Mouse (Mus musculus) layer of hippocampus, adult 2 months (tissue): ENCODE results near the gene Kcnq1. TPM values are rescaled to one million over a fixed set of nuclear protein-coding genes. Genes with fewer than 3 reads are reported as not detected.

Experiments used
- DNase-seq, 2 experiments: peaks; one replicate each; pipeline ENCODE4 v3.0.0; 2022; ENCODE audit warnings: low spot score in 2 of 2
- H3K27ac ChIP-seq: fragments of 200-600 bp; 2 replicates; pipeline ENCODE4 v1.8.1; 2022
- H3K4me3 ChIP-seq: fragments of 200-600 bp; 2 replicates; pipeline ENCODE4 v1.8.1; 2022; ENCODE audit warnings: mild to moderate bottlenecking
- CTCF ChIP-seq: fragments of 200-600 bp; conservative IDR thresholded peaks from 2 replicates; pipeline ENCODE4 v1.8.1; 2022; ENCODE audit warnings: antibody characterized with exemption, mild to moderate bottlenecking, moderate library complexity
- total RNA-seq, 2 experiments: library from RNA; stranded (reverse); gene quantifications; 2 replicates each; pipeline ENCODE4 v1.2.3; 2021

Kcnq1 gene
- total RNA-seq, 2 experiments from 2014 or later: 0.29 to 0.97 TPM

DNA sequence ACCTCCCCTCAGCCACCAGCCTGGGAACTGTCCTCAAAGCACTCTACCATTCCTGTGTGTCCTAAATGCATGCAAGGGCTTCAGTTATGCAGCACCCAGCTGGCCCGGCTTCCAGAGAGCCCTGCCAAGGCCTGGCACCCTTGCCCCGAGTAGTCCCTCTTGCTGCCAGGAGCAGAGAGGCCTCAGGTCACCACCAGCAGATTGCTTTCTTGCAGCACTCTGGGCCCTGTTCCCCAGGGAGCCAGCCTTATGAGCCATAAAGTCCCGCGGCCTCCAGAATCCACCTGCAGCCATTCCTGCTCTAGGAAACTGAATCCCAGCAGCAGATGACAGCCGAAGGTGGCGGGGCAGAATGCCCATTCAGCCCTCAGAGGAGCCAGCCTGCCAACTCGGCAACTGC lies 327.2 kb downstream of the Kcnq1 start:
- Histone ChIP-seq H3K4me3 (no peak overlapping the region), H3K27ac (no peak overlapping the region)
- no peak for TF ChIP-seq CTCF
- no peak for DNase-seq

DNA sequence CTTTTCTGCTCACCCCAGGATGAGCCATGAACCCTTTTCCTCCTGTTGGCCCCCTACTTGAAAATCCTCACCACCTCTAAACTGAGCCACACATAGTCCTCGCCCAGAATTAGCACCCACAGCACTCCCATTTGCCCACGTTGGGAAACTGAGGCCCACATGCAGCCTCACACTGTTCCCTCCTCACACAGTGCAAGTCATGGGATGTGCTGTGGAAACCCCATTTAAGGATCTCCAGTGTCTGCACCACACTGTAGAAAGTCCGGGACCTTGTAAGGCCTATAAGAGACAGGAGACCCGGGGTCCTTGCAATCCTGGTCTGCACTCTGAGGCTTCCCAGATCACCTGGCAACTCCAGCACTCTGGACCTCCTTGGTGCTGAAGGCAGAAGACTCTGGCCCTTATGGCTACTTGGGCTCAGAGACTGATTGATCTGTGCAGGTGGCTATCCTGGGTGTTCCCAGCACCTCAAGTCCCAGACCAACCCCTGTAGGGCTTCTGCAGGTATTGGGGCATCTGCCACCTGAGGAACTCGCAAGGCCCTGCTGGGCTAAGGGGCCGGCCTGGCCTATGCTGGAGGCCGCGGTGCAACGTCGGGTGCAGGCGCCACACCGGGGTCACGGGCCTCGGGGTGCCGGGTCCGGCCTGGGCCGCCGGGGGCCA lies 331.2 kb downstream of the Kcnq1 start:
- no peak for TF ChIP-seq CTCF
- H3K27ac ChIP-seq: no peak overlapping the region
- peak overlapping the region; percentile 56 for H3K4me3 ChIP-seq
- no peak for DNase-seq

DNA sequence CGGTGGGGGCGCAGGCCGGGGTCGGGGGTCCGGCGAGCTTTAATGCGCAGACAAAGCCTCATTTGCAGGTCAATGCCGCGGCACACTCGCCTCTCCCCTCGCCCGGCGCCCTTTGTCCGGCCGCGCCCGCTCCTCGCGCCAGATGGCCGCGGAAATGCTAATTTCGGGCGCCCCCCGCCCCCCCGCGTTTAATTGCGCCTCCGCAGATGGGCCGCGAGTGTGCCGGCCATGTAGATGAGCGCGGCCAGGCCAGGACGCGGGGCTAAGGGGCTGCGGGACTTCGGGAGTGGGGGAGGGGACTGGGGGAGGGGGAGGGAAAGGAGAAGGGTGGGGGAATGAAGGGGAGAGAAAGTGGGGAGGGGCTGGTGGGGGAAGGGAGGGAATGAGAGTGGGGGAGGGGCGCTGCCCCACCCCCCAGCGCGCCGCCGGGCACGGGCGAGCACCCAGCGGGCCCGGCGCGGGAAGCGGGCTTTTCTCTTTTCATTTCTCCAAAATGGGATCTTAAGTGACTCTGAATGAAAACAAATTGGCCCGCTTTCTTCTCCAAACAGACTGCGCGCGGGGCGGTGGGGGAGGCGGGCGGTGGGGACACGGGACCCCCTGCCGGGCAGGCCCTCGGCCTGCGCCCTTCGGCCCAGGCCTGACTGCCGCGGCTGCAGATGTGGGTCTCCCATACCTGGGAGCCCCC lies 331.9 kb downstream of the Kcnq1 start:
- Histone ChIP-seq H3K4me3 (peak overlapping the region; percentile 56), H3K27ac (no peak overlapping the region)
- TF ChIP-seq CTCF: no peak
- DNase-seq: no peak

DNA sequence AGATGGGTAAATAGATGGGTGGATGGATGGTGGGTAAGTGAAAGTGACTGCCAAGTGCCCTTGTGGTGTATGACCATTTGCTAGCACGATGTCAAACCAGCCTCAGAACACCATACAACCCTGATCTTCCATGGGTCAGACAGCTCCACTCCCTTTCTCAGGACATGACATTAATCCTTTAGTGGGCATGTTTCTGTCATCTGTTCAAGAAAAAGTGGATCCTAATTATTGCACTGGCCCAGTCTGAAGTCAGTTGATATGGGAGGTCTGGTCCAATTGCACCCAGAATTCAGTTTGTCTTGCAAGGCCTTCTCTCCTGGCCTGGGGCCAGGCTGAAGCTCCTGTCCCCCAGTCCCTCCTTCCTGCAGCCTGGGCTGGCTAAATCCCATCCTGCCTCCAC lies 332.8 kb downstream of the Kcnq1 start:
- DNase-seq: no peak
- no peak for TF ChIP-seq CTCF
- H3K27ac ChIP-seq: no peak overlapping the region
- no peak overlapping the region for H3K4me3 ChIP-seq

DNA sequence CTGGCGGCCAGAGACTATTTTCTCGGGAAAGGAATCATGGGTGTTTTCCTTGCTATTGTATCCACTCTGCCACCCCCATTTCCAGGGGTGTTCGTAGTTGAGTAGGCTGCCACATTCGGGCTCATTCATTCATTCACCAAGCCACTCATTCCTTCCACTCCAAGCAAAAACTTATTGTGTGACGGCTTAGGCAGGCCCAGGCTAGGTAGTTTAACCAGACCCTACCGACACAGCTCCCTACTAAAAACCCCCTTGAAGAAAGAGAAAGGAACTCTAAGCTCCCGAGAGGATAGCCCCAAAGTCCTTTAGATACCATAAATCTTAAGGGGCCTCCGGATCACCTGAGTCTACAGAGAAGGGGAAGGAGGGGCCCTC lies 338.4 kb downstream of the Kcnq1 start:
- DNase-seq: no peak
- no peak for TF ChIP-seq CTCF
- H3K4me3 ChIP-seq: no peak overlapping the region
- no peak overlapping the region for H3K27ac ChIP-seq

DNA sequence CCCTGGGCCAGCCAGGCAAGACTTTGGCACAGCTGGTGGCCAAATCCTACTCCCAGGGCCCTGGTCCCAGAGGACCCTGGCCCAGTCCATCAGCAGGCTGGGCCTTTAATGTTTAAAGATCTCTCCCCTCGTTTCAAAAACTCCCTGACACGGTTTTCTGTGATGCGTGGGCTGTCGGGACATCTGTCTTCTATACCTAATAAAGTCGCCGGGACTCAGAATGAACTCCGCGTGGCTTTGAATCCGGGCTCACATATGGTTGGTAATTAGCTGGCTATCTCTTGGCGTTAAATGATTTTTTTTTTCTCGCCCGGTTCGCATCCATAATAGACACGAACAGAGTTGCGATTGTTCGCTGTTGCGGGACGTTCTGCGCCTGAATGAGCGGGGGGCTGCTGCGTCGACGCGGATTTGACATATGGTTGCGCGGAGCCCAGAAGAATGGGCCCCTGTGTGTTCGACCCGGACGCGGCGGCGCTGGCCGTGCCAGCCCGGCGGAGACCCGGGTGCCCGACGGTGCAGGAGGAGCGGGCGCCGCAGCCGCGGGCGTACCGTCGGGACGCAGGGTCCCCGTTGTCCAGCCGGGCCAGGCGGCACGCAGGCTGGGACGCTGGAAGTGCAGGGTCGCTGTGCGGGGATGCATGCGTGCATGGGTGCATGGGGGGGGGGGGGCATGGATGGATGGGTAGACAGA lies 338.9 kb downstream of the Kcnq1 start:
- DNase-seq: no peak
- Histone ChIP-seq H3K27ac (no peak overlapping the region), H3K4me3 (peak overlapping the region; percentile 40; the same call in 1 of the 2 replicates)
- no peak for TF ChIP-seq CTCF

DNA sequence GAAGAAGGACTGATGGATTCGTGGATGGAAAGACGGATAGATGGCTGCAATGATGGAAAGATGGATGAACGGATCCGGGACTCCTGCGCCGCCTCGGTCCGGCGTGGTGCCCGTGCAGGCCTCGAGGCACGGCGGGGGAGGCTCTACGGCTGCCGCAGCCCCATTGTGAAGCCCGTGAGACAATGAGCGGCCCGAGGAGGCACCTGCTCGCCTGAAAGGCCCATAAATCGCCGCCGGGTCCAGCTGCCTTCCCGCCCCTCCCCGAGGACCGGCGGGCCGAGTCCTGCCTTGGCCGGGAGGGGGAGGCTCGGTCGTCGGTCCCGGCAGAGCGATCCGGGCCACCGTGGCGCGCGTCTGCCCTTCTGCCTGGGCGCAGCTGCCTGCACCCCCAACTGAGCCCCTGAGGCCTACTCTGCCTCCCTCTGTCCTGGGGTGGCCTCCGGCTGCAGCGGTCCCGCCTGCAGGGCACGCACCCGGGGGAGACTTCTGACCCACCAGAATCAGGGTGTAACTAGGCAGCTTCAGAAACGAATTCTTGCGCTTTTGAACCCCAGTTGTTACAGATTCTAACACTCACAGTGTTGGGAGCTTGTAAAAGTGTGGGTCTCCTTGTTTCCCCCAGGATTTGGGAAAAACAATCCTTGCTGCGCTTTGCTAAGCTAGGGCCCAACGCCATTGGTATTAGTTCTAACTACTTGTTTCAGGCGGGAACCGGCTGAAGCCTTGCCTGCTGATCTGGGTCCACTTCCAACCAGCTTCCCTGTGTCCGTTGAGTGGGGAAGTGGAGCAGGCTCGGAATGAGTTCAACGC lies 339.7 kb downstream of the Kcnq1 start:
- Histone ChIP-seq H3K4me3 (peak overlapping the region; percentile 40; the same call in 1 of the 2 replicates), H3K27ac (no peak overlapping the region)
- TF ChIP-seq CTCF: peak; percentile 37; the same call in 1 of the 2 replicates
- DNase-seq: no peak

DNA sequence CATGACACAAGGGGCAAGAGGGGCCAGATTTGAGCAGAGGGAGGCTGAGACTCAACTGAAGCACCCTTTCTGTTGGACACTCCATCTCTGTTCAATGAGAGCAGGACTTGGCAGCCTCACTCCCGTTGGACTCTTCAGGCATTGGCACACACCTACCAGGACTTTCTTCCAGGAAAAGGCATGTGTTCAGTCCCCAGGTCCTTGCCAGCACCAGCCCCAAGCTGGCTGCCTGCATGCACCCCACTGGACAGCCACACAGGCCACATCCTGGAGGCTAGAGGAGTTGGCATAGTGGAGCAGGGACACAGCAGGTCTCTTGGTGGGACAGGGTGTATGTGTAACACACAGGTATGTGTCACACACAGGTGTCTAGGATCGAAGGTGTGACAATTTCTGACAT lies 341.0 kb downstream of the Kcnq1 start:
- DNase-seq: no peak
- H3K4me3 ChIP-seq: no peak overlapping the region
- no peak for TF ChIP-seq CTCF

DNA sequence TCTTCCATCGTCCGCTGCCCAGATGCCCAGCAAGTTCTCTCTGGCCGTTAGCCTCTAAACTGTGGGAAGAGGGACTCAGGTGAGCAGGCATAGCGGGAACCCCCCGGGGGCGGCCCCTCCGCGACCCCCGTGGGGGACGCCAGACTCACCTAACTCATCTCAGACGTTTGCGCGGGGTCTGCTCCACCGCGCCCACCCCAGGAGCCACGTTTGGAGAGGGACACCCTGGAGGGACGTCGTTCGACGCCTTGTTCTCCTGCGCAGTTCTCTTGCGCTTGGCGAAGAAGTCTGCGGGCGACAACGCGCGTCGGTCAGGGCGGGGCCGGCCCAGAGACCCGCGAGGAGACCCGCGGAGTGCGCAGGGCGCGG lies 352.8 kb downstream of the Kcnq1 start:
- DNase-seq: no peak
- TF ChIP-seq CTCF: no peak
- peak overlapping the region; percentile 43 for H3K4me3 ChIP-seq

More for the DNA sequence above, 341.0 kb downstream of the Kcnq1 start:
- H3K27ac ChIP-seq: no peak overlapping the region

DNA sequence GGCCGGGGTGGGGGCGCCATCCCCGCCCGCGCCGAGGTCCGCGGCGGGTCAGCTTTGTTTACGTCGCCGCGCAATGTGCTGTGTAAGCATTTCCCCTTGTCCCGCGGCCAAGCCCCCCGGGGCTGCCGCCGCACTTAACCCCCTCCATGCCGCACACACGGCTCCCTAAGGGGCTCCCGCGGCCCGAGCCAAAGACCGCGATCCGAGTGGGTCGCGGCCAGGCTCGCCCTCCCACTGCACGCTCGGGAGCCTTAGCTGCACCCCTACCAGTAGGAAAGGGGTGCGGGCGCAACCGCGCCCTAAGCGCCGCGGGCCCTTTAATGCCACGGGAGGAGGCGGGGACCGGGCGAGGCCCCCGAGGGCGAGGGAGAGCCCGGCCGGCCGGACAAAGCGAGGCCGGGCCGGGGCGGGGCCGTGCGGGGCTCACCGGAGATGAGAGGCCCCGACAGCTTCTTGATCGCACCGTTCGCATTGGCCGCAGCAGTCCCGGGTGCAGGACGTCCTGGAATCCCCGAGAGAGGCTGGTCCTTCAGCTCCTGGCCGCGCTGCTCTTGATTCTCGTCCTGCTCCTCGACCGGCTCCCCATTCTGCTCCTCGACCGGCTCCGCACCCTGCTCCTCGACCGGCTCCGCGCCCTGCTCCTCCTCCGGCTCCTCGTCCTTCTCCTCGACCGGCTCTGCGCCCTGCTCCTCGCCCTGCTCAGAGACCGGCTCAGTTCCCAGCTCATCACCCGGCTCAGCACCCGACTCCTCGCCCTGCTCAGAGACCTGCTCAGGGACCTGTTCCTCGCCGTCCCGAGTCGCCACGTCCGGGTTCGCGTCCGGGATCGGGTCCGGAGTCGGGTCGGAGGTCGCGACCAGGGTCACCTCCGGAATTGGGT lies 353.4 kb downstream of the Kcnq1 start:
- no peak overlapping the region for H3K27ac ChIP-seq
- no peak for TF ChIP-seq CTCF
- no peak for DNase-seq
- H3K4me3 ChIP-seq: peak overlapping the region; percentile 43

More for the DNA sequence above, 352.8 kb downstream of the Kcnq1 start:
- no peak overlapping the region for H3K27ac ChIP-seq

DNA sequence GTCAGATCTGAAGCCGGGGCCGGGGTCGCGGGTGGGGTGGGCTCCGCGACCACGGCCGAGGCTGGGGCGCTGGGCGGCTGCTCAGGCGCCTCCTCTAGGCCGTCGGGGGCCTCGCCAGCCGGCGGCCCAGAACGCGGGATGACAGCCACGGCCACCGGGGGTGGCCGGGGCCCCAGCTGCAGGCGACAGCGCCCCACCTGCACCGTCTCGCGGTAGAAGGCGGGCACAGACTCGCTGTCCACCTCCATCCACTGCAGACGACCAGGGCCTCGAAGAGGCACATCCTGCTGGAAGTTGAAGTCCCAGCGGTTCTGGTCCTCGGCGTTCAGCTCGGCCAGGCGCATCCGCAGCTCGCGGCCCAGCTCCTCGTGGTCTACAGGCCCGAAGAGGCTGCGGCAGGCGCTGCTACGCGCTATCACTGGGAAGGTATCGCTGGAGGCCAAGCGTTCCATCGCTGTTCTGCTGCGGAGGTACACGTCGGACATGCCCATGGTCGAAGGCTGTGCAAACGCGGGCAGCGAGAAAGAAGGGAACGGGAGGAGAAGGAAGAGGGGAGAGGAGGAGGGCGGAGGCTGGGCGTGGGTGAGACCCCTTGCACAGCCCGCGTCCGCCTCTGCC lies 354.2 kb downstream of the Kcnq1 start:
- Histone ChIP-seq H3K4me3 (peak overlapping the region; percentile 54), H3K27ac (no peak overlapping the region)
- no peak for TF ChIP-seq CTCF
- no peak for DNase-seq
